Mouse (Mus musculus) spleen, adult 2 months (tissue): ENCODE results near the gene Olfr1417.

Experiments used
- CTCF ChIP-seq: fragments of 200-500 bp; IDR thresholded peaks from 2 replicates; pipeline ENCODE4 v1.5.1; 2011; ENCODE audit warnings: mild to moderate bottlenecking, inconsistent platforms; ENCODE audit not compliant: insufficient read depth, insufficient read length, insufficient replicate concordance; ENCODE audit errors: extremely low read depth
- POLR2A ChIP-seq: fragments of 200-500 bp; IDR thresholded peaks from 2 replicates; pipeline ENCODE4 v1.6.1; 2011; ENCODE audit warnings: low read depth, low read length, inconsistent platforms

DNA sequence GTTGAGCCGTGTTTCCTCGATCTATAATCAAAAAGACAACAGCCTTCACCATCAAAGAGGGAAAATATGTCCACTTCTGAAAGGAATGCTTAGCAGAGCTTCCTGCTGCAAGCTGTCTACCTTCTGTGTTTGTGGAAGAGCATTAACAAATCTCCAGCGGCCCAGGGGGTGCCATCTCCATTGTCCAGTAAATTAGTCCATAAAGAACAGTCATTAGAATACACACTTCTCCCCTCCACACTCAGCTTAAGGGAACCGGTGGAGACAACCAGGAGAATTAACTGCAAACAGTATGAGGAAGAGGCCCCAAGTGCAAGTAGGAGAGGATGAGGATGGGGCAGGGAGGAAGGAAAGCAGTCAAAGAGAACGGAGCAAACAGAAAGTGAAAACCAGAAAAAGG, 47.2 kb downstream of the Olfr1417 start:
- TF ChIP-seq CTCF (no peak), POLR2A (no peak)
